Mouse (Mus musculus) CH12.LX (cell line): ENCODE data around the gene Sap18b.

Source experiments
- CTCF ChIP-seq, 2 experiments: IDR thresholded peaks in 1 of 2; conservative IDR thresholded peaks in 1 of 2; 2 replicates each; pipeline ENCODE4 v1.5.1; 2011 to 2012; ENCODE audit warnings: low read depth in 2 of 2, low read length in 2 of 2, improper control_type of control experiment in 1 of 2, inconsistent platforms in 1 of 2, mild to moderate bottlenecking in 1 of 2, moderate library complexity in 1 of 2
- EP300 ChIP-seq: IDR thresholded peaks from 2 replicates; pipeline ENCODE4 v1.6.1; 2011; ENCODE audit warnings: low read length, improper control_type of control experiment
- GABPA ChIP-seq: IDR thresholded peaks from 2 replicates; pipeline ENCODE4 v1.6.1; 2012; ENCODE audit warnings: low read depth, low read length, improper control_type of control experiment, inconsistent platforms; ENCODE audit not compliant: insufficient replicate concordance
- MAX ChIP-seq: IDR thresholded peaks from 2 replicates; pipeline ENCODE4 v1.6.1; 2011; ENCODE audit warnings: low read length, improper control_type of control experiment
- MAZ ChIP-seq: IDR thresholded peaks from 2 replicates; pipeline ENCODE4 v1.6.1; 2012; ENCODE audit warnings: low read depth, mild to moderate bottlenecking, inconsistent platforms, low read length, improper control_type of control experiment, moderate library complexity
- NRF1 ChIP-seq: IDR thresholded peaks from 2 replicates; pipeline ENCODE4 v1.6.1; 2014; ENCODE audit warnings: low read depth, mild to moderate bottlenecking, inconsistent platforms, low read length, improper control_type of control experiment, moderate library complexity
- PAX5 ChIP-seq: IDR thresholded peaks from 2 replicates; pipeline ENCODE4 v1.6.1; 2012; ENCODE audit warnings: low read length, inconsistent platforms, mixed read lengths
- POLR2A ChIP-seq: IDR thresholded peaks from 2 replicates; pipeline ENCODE4 v1.6.1; 2011; ENCODE audit warnings: low read depth, mild to moderate bottlenecking, improper control_type of control experiment, low read length
- SMC3 ChIP-seq: IDR thresholded peaks from 2 replicates; pipeline ENCODE4 v1.6.1; 2011; ENCODE audit warnings: low read depth, low read length, improper control_type of control experiment
- TCF12 ChIP-seq: IDR thresholded peaks from 2 replicates; pipeline ENCODE4 v1.6.1; 2014; ENCODE audit warnings: low read depth, mild to moderate bottlenecking, inconsistent platforms, low read length, improper control_type of control experiment
- ZKSCAN1 ChIP-seq: IDR thresholded peaks from 2 replicates; pipeline ENCODE4 v1.6.1; 2012; ENCODE audit warnings: low read depth, inconsistent platforms, low read length, improper control_type of control experiment, borderline replicate concordance

- TF ChIP-seq CTCF (conservative IDR thresholded peaks at IDR 0.05 in 1 of 2, IDR thresholded peaks at IDR 0.05 in 1 of 2; ENCODE audit: low read depth in 2 of 2, low read length in 2 of 2) (no peak), EP300 (no peak), MAX (no peak), PAX5 (no peak), POLR2A (no peak), NRF1 (no peak), TCF12 (no peak), ZKSCAN1 (no peak), GABPA (no peak), MAZ (no peak), SMC3 (no peak)
These were observed 26.0 kb upstream of the Sap18b start for GRCm38 (mm10) chr8:95799117-95799516.
